Mouse (Mus musculus) heart, postnatal 0 days (tissue): Measurements from ENCODE around the gene Erv3.

Source experiments
- CTCF ChIP-seq: IDR thresholded peaks from 2 replicates; pipeline ENCODE4 v1.5.1; 2016; ENCODE audit warnings: antibody characterized with exemption, control low read depth, low read depth
- EP300 ChIP-seq: IDR thresholded peaks from 2 replicates; pipeline ENCODE4 v1.6.1; 2016; ENCODE audit warnings: antibody characterized with exemption, low read depth

DNA sequence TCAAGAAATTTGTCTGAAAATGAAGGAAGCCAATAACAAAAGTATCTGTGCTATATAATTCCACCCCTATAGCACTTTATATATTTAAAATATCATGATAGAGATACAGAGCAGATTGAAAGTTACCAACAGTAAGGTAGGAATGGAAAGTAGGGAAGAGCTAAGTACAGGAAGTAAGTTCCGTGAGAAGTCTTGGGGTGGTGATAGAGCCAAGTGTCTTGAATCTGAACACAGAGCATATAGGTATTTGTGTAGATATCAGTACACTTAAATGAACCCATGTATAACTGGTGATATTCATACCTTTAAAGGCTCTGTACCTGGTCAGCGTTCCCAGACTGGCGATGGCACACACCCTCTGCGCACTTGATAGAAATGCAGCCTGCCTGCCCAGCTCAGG lies 9.5 kb downstream of the Erv3 start:
- no peak for TF ChIP-seq CTCF
- no peak for TF ChIP-seq EP300
